Mouse (Mus musculus) neural tube, embryonic 14.5 days (tissue): ENCODE results near the gene Wapl. TPM values are rescaled to one million over a fixed set of nuclear protein-coding genes. Genes with fewer than 3 reads are reported as not detected.

Experiments used
- ATAC-seq: fragments of 200-750 bp; cut with Nextera tagmentation; 2 replicates; pipeline ENCODE4 v1.8.0; 2017; ENCODE audit warnings: low read depth, mild to moderate bottlenecking, moderate TSS enrichment, moderate library complexity
- H3K27ac ChIP-seq: fragments of 300-500 bp; sonication (generic); 2 replicates; pipeline ENCODE4 v1.5.1; 2014; ENCODE audit warnings: low read depth, mild to moderate bottlenecking, control low read depth, low read length, moderate library complexity, mixed read lengths
- H3K27me3 ChIP-seq: fragments of 300-500 bp; sonication (generic); 2 replicates; pipeline ENCODE4 v1.6.1; 2014; ENCODE audit warnings: low read length; ENCODE audit not compliant: control insufficient read depth, insufficient read depth
- H3K36me3 ChIP-seq: fragments of 300-500 bp; sonication (generic); 2 replicates; pipeline ENCODE4 v1.6.1; 2014; ENCODE audit warnings: low read length, mixed read lengths; ENCODE audit not compliant: control insufficient read depth, insufficient read depth
- H3K4me1 ChIP-seq: fragments of 300-500 bp; sonication (generic); 2 replicates; pipeline ENCODE4 v1.6.1; 2014; ENCODE audit warnings: low read length; ENCODE audit not compliant: control insufficient read depth, insufficient read depth
- H3K4me2 ChIP-seq: fragments of 300-500 bp; sonication (generic); 2 replicates; pipeline ENCODE4 v1.6.1; 2014; ENCODE audit warnings: mild to moderate bottlenecking, low read depth, low read length, control low read depth
- H3K4me3 ChIP-seq: fragments of 300-500 bp; sonication (generic); 2 replicates; pipeline ENCODE4 v1.5.1; 2014; ENCODE audit warnings: low read depth, low read length, control low read depth, mixed read lengths
- H3K9ac ChIP-seq: fragments of 300-500 bp; sonication (generic); replicated peaks from 2 replicates; pipeline ENCODE4 v1.6.1; 2014; ENCODE audit warnings: low read depth, mild to moderate bottlenecking, control low read depth, low read length, mixed read lengths
- H3K9me3 ChIP-seq: fragments of 300-500 bp; sonication (generic); 2 replicates; pipeline ENCODE4 v1.6.1; 2016; ENCODE audit warnings: low read length; ENCODE audit not compliant: control insufficient read depth
- WGBS: fragments of 180-500 bp; shearing (Covaris S2); extraction: QIAGEN DNeasy Blood & Tissue Kit; methylation state at CpG from one replicate; pipeline ENCODE4 v1.1.7; 2014; 5-methylcytosine and 5-hydroxymethylcytosine counted together
- polyA plus RNA-seq: library from polyadenylated mRNA; unstranded; fragments of >200 nt; fragmentation: Nextera tagmentation; extraction: Ambion mirVana; gene quantifications from 2 replicates; pipeline ENCODE4 v1.2.1, GENCODE M21; 2014

Gene Wapl
- polyA plus RNA-seq, 1 experiment from 2014 or later: 15.4 TPM

GRCm38 (mm10) chr14:34660788-34661591 is 12.7 kb upstream of the Wapl start:
- peaks cover 18% of the 10 kb centered on the region for H3K27me3 ChIP-seq
- H3K4me1 ChIP-seq: peaks cover 13% of the 10 kb centered on the region; the same call in 1 of the 2 replicates
- no peaks in the 10 kb centered on the region for H3K36me3 ChIP-seq
- H3K9me3 ChIP-seq: no peaks in the 10 kb centered on the region
- H3K4me2 ChIP-seq: peak overlapping the region; percentile 89
- ATAC-seq: no peak
- H3K9ac ChIP-seq: no peak overlapping the region
- WGBS: 15% methylated on average over 22 of the region's 22 CpGs
- H3K27ac ChIP-seq: no peak overlapping the region
- H3K4me3 ChIP-seq: peak overlapping the region; percentile 39

GRCm38 (mm10) chr14:34661621-34662477 is 11.9 kb upstream of the Wapl start:
- H3K4me2 ChIP-seq: peak overlapping the region; percentile 89
- H3K27me3 ChIP-seq: peaks cover 18% of the 10 kb centered on the region
- no peak overlapping the region for H3K27ac ChIP-seq
- H3K9me3 ChIP-seq: no peaks in the 10 kb centered on the region
- ATAC-seq: peak; percentile 51; the same call in 1 of the 2 replicates
- peak overlapping the region; percentile 32; the same call in 1 of the 2 replicates for H3K9ac ChIP-seq
- H3K36me3 ChIP-seq: no peaks in the 10 kb centered on the region
- WGBS: under 1% methylated on average over 39 of the region's 39 CpGs
- H3K4me1 ChIP-seq: peaks cover 13% of the 10 kb centered on the region; the same call in 1 of the 2 replicates
- peak overlapping the region; percentile 39 for H3K4me3 ChIP-seq

GRCm38 (mm10) chr14:34662478-34662826 is 11.3 kb upstream of the Wapl start:
- Histone ChIP-seq H3K9ac (0 out of 2 replicates have a peak overlapping the region, but pooled peaks have one; percentile 32), H3K27ac (no peak overlapping the region), H3K4me1 (peaks cover 13% of the 10 kb centered on the region; the same call in 1 of the 2 replicates), H3K4me3 (peak overlapping the region; percentile 39), H3K27me3 (peaks cover 18% of the 10 kb centered on the region), H3K36me3 (no peaks in the 10 kb centered on the region), H3K9me3 (no peaks in the 10 kb centered on the region), H3K4me2 (peak overlapping the region; percentile 89)
- 9% methylated on average over 4 of the region's 4 CpGs for WGBS
- no peak for ATAC-seq

- Histone ChIP-seq H3K4me3 (no peak overlapping the region), H3K27ac (no peak overlapping the region), H3K4me2 (no peak overlapping the region), H3K36me3 (no peaks in the 10 kb centered on the region), H3K27me3 (peaks cover 18% of the 10 kb centered on the region), H3K9me3 (no peaks in the 10 kb centered on the region), H3K9ac (no peak overlapping the region), H3K4me1 (peaks cover 13% of the 10 kb centered on the region; the same call in 1 of the 2 replicates)
- 63% methylated on average over 1 of the region's 1 CpGs for WGBS
- no peak for ATAC-seq
Measured at GRCm38 (mm10) chr14:34663381-34663780, 10.3 kb upstream of the Wapl start.

GRCm38 (mm10) chr14:34669082-34669481 is 4.6 kb upstream of the Wapl start:
- Histone ChIP-seq H3K36me3 (no peaks in the 10 kb centered on the region), H3K9ac (no peak overlapping the region), H3K27ac (no peak overlapping the region), H3K9me3 (no peaks in the 10 kb centered on the region), H3K4me2 (no peak overlapping the region), H3K4me1 (0 out of 2 replicates have a peak, but pooled peaks cover 4% of the 10 kb centered on the region), H3K4me3 (no peak overlapping the region), H3K27me3 (no peaks in the 10 kb centered on the region)
- no peak for ATAC-seq
- 77% methylated on average over 3 of the region's 3 CpGs for WGBS

GRCm38 (mm10) chr14:34670256-34670655 is 3.5 kb upstream of the Wapl start:
- Histone ChIP-seq H3K4me1 (peaks cover 10% of the 10 kb centered on the region; the same call in 1 of the 2 replicates), H3K9ac (no peak overlapping the region)
- WGBS: 65% methylated on average over 2 of the region's 2 CpGs

GRCm38 (mm10) chr14:34674229-34674791 is 582 bp downstream of the Wapl start:
- 0% methylated on average over 49 of the region's 52 CpGs for WGBS

More at GRCm38 (mm10) chr14:34670256-34670655, 3.5 kb upstream of the Wapl start:
- H3K27ac ChIP-seq: no peak overlapping the region
- H3K4me2 ChIP-seq: no peak overlapping the region
- H3K27me3 ChIP-seq: no peaks in the 10 kb centered on the region
- H3K4me3 ChIP-seq: no peak overlapping the region
- ATAC-seq: no peak
- H3K9me3 ChIP-seq: no peaks in the 10 kb centered on the region
- no peaks in the 10 kb centered on the region for H3K36me3 ChIP-seq

GRCm38 (mm10) chr14:34674932-34675331 is 1.2 kb downstream of the Wapl start:
- WGBS: 31% methylated on average over 9 of the region's 9 CpGs
- Histone ChIP-seq H3K4me2 (peak overlapping the region; percentile 92), H3K4me3 (peak overlapping the region; percentile 98), H3K36me3 (no peaks in the 10 kb centered on the region), H3K9ac (peak overlapping the region; percentile 90), H3K27me3 (no peaks in the 10 kb centered on the region), H3K27ac (no peak overlapping the region), H3K9me3 (no peaks in the 10 kb centered on the region), H3K4me1 (peaks cover 16% of the 10 kb centered on the region; the same call in 1 of the 2 replicates)
- no peak for ATAC-seq

More at GRCm38 (mm10) chr14:34674229-34674791, 582 bp downstream of the Wapl start:
- peak overlapping the region; percentile 90 for H3K9ac ChIP-seq
- H3K36me3 ChIP-seq: no peaks in the 10 kb centered on the region
- ATAC-seq: no peak; the same call in 1 of the 2 replicates
- no peaks in the 10 kb centered on the region for H3K27me3 ChIP-seq
- peak overlapping the region; percentile 92 for H3K4me2 ChIP-seq
- peak overlapping the region; percentile 98 for H3K4me3 ChIP-seq
- H3K27ac ChIP-seq: peak overlapping the region; percentile 92
- no peaks in the 10 kb centered on the region for H3K9me3 ChIP-seq
- H3K4me1 ChIP-seq: peaks cover 16% of the 10 kb centered on the region; the same call in 1 of the 2 replicates
